Mouse (Mus musculus): ENCODE measurements around the gene Zfp84. TPM values are rescaled to one million over a fixed set of nuclear protein-coding genes. Genes with fewer than 3 reads are reported as not detected.

Zfp84 gene
- 8.7 TPM for polyA plus RNA-seq (2014; fragmentation: Illumina TruSeq; extraction: RNeasy Lipid Tissue Mini Kit (QIAGEN cat#74804); ENCODE audit: low replicate concordance)

GRCm38 (mm10) chr7:29768090-29768900 is at the start of gene Zfp84:
Gene Zfp84, plus strand, starts transcription at chr7:29768552.

GRCm38 (mm10) chr7:29726860-29727259 is 41.5 kb upstream of the Zfp84 start, which contains the start of gene Catsperg2:
Gene Catsperg2, minus strand, starts transcription at chr7:29727032.

GRCm38 (mm10) chr7:29783871-29784551 is 15.7 kb downstream of the Zfp84 start, which contains the start of gene Zfp30:
Gene Zfp30, plus strand, starts transcription at chr7:29783998.

DNA sequence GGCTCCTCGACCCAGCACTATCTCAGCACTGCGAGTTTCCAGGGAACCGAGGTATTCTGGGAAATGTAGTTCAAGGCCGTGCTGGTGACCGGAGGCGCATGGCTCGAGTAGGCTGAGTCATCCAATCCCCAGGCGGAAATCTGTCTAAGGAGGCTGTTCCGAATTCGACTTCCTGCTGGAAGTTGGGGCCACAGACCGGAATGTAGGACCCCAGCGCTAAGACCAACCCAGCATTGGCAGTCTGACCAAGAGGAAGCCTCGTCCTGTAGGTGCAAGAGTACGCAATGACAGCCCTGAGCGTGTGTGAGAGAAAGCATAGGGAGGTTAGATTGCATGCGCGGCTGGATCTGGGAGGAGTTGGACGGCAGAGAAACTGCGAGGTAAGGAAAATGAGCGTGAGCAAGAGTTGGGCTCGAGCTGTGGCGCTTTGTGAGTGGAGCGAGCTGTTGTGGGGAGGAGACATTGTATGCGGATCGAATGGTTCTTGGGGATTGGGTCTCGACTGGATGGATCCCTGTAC is 47.6 kb downstream of the Zfp84 start, which contains the start of gene Zfp790:
Gene Zfp790, plus strand, starts transcription at position 205 of the 520 bp plus-strand sequence.

Other genes starting within 250 kb of the Zfp84 start
- gene Sipa1l3, start 249.9 kb upstream of the Zfp84 start, polyA plus RNA-seq (2014; fragmentation: Illumina TruSeq; extraction: RNeasy Lipid Tissue Mini Kit (QIAGEN cat#74804); ENCODE audit: low replicate concordance): 14.8 TPM
- gene Catsperg2, start 41.5 kb upstream of the Zfp84 start, polyA plus RNA-seq (2014; fragmentation: Illumina TruSeq; extraction: RNeasy Lipid Tissue Mini Kit (QIAGEN cat#74804); ENCODE audit: low replicate concordance): not detected
- gene Zfp30, start 15.4 kb downstream of the Zfp84 start, polyA plus RNA-seq (2014; fragmentation: Illumina TruSeq; extraction: RNeasy Lipid Tissue Mini Kit (QIAGEN cat#74804); ENCODE audit: low replicate concordance): 0.45 TPM
- 7.2 TPM for gene Zfp790, start 47.6 kb downstream of the Zfp84 start, polyA plus RNA-seq (2014; fragmentation: Illumina TruSeq; extraction: RNeasy Lipid Tissue Mini Kit (QIAGEN cat#74804); ENCODE audit: low replicate concordance)
- 1.6 TPM for gene Zfp940, start 85.1 kb downstream of the Zfp84 start, polyA plus RNA-seq (2014; fragmentation: Illumina TruSeq; extraction: RNeasy Lipid Tissue Mini Kit (QIAGEN cat#74804); ENCODE audit: low replicate concordance)
- gene Zfp420, start 91.4 kb downstream of the Zfp84 start, polyA plus RNA-seq (2014; fragmentation: Illumina TruSeq; extraction: RNeasy Lipid Tissue Mini Kit (QIAGEN cat#74804); ENCODE audit: low replicate concordance): 12.5 TPM
- 4.0 TPM for gene Zfp27, start 138.0 kb downstream of the Zfp84 start, polyA plus RNA-seq (2014; fragmentation: Illumina TruSeq; extraction: RNeasy Lipid Tissue Mini Kit (QIAGEN cat#74804); ENCODE audit: low replicate concordance)
- 3.3 TPM for gene Zfp383, start 139.7 kb downstream of the Zfp84 start, polyA plus RNA-seq (2014; fragmentation: Illumina TruSeq; extraction: RNeasy Lipid Tissue Mini Kit (QIAGEN cat#74804); ENCODE audit: low replicate concordance)
- 2.9 TPM for gene Zfp74, start 185.5 kb downstream of the Zfp84 start, polyA plus RNA-seq (2014; fragmentation: Illumina TruSeq; extraction: RNeasy Lipid Tissue Mini Kit (QIAGEN cat#74804); ENCODE audit: low replicate concordance)
- 4.6 TPM for gene Zfp568, start 215.4 kb downstream of the Zfp84 start, polyA plus RNA-seq (2014; fragmentation: Illumina TruSeq; extraction: RNeasy Lipid Tissue Mini Kit (QIAGEN cat#74804); ENCODE audit: low replicate concordance)

All from small intestine, adult 10 weeks (tissue).